Mouse (Mus musculus): ENCODE measurements around the gene Kcnj15. TPM values are rescaled to one million over a fixed set of nuclear protein-coding genes. Genes with fewer than 3 reads are reported as not detected.
A peak's percentile ranks its signal among the peaks of the same experiment; 100 is the strongest.

The Kcnj15 gene
- 6.1 and 7.3 TPM in 2 replicates for polyA plus RNA-seq (2015; fragmentation: Nextera tagmentation; extraction: Ambion mirVana)

GRCm38 (mm10) chr16:95257266-95257894, at the start of gene Kcnj15:
Gene Kcnj15 (plus strand): TSS chr16:95257558.
- peak within 1 kb of the TSS; percentile 78 for H3K27ac ChIP-seq (ENCODE audit: low read length)
- H3K4me3 ChIP-seq (replicated peaks; ENCODE audit: low read length) = peak within 1 kb of the TSS; percentile 29
- peak; percentile 59; the same call in 1 of the 2 replicates for ATAC-seq (ENCODE audit: insufficient read depth, low FRiP score)
- no peaks in the 10 kb centered on the region for H3K36me3 ChIP-seq (ENCODE audit: control insufficient read depth, insufficient read depth, low read length)
- no peaks in the 10 kb centered on the region for H3K4me1 ChIP-seq (ENCODE audit: control insufficient read depth, insufficient read depth, low read length)
- H3K9ac ChIP-seq (ENCODE audit: low read length) = peak within 1 kb of the TSS; percentile 19; the same call in 1 of the 2 replicates
- no peaks in the 10 kb centered on the region for H3K27me3 ChIP-seq (ENCODE audit: control insufficient read depth, insufficient read depth, low read length)
- H3K4me2 ChIP-seq (ENCODE audit: low read depth, low read length) = peak within 1 kb of the TSS; percentile 30; the same call in 1 of the 2 replicates
- WGBS = 11% methylated on average over 6 of the region's 6 CpGs
- H3K9me3 ChIP-seq (replicated peaks; ENCODE audit: control insufficient read depth, low read length) = no peaks in the 10 kb centered on the region

DNA sequence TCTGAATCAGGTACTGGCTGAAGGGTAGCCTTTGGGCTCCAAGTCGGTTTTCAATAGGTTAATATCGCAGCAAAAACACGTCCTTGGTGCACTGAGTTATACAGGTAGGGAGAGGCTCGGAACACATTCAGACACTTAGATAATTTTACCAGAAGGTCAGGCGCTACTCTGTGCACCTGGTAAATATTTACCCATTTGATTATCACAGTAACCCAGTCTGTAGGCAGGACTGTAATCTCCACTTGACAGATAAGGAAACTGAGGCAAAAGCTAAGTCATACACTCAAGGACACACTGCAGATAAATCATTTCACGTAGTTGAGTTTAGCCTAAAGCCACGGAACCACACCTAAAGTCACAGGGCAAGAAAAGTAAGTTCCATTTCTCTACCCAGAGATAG, 49.1 kb upstream of the Kcnj15 start:
- H3K27me3 ChIP-seq (ENCODE audit: control insufficient read depth, insufficient read depth, low read length) = no peaks in the 10 kb centered on the region
- H3K4me3 ChIP-seq (replicated peaks; ENCODE audit: low read length) = no peak overlapping the region
- 60% methylated on average over 7 of the region's 7 CpGs for WGBS
- peak overlapping the region; percentile 77; the same call in 1 of the 2 replicates for H3K27ac ChIP-seq (ENCODE audit: low read length)
- no peak overlapping the region for H3K4me2 ChIP-seq (ENCODE audit: low read depth, low read length)
- H3K9ac ChIP-seq (ENCODE audit: low read length) = no peak overlapping the region
- H3K9me3 ChIP-seq (replicated peaks; ENCODE audit: control insufficient read depth, low read length) = no peaks in the 10 kb centered on the region
- no peaks in the 10 kb centered on the region for H3K36me3 ChIP-seq (ENCODE audit: control insufficient read depth, insufficient read depth, low read length)
- peaks cover 8% of the 10 kb centered on the region; the same call in 1 of the 2 replicates for H3K4me1 ChIP-seq (ENCODE audit: control insufficient read depth, insufficient read depth, low read length)
- peak; percentile 90 for ATAC-seq (ENCODE audit: insufficient read depth, low FRiP score)

- Histone ChIP-seq H3K4me1 (ENCODE audit: control insufficient read depth, insufficient read depth, low read length) (peaks cover 10% of the 10 kb centered on the region; the same call in 1 of the 2 replicates), H3K36me3 (ENCODE audit: control insufficient read depth, insufficient read depth, low read length) (no peaks in the 10 kb centered on the region), H3K4me2 (ENCODE audit: low read depth, low read length) (no peak overlapping the region), H3K9me3 (replicated peaks; ENCODE audit: control insufficient read depth, low read length) (no peaks in the 10 kb centered on the region), H3K9ac (ENCODE audit: low read length) (no peak overlapping the region), H3K27ac (ENCODE audit: low read length) (peak overlapping the region; percentile 87), H3K4me3 (replicated peaks; ENCODE audit: low read length) (no peak overlapping the region), H3K27me3 (ENCODE audit: control insufficient read depth, insufficient read depth, low read length) (no peaks in the 10 kb centered on the region)
- no peak for ATAC-seq (ENCODE audit: insufficient read depth, low FRiP score)
- 30% methylated on average over 1 of the region's 1 CpGs for WGBS
Measured at GRCm38 (mm10) chr16:95209011-95209466, 48.3 kb upstream of the Kcnj15 start.

- H3K36me3 ChIP-seq (ENCODE audit: control insufficient read depth, insufficient read depth, low read length) = no peaks in the 10 kb centered on the region
- 53% methylated on average over 7 of the region's 7 CpGs for WGBS
- H3K9ac ChIP-seq (ENCODE audit: low read length) = no peak overlapping the region
- no peak overlapping the region for H3K4me2 ChIP-seq (ENCODE audit: low read depth, low read length)
- H3K4me1 ChIP-seq (ENCODE audit: control insufficient read depth, insufficient read depth, low read length) = peaks cover 9% of the 10 kb centered on the region; the same call in 1 of the 2 replicates
- peak; percentile 29; the same call in 1 of the 2 replicates for ATAC-seq (ENCODE audit: insufficient read depth, low FRiP score)
- H3K4me3 ChIP-seq (replicated peaks; ENCODE audit: low read length) = no peak overlapping the region
- no peaks in the 10 kb centered on the region for H3K9me3 ChIP-seq (replicated peaks; ENCODE audit: control insufficient read depth, low read length)
- no peaks in the 10 kb centered on the region for H3K27me3 ChIP-seq (ENCODE audit: control insufficient read depth, insufficient read depth, low read length)
- peak overlapping the region; percentile 44 for H3K27ac ChIP-seq (ENCODE audit: low read length)
Measured at GRCm38 (mm10) chr16:95214251-95215197, 42.8 kb upstream of the Kcnj15 start.

DNA sequence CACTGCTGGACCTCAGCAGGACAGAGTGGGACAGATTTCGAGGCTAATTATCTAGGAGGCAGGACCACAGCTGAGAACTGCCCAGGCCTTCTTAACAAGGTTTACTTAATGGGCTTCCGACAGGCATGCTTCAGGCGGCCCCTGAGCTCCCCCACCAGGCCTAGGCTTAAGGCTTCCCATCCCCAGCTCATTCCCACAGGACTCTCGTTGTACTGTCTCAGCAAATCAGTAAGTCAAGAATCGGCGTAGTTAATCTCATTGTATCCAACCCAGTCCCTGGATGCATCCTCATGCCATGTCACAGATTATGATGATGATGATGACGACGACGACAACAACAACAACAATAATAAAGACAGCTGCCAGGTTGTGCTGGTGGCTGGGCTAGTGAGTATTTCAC, 41.6 kb upstream of the Kcnj15 start:
- Histone ChIP-seq H3K4me3 (replicated peaks; ENCODE audit: low read length) (no peak overlapping the region), H3K27ac (ENCODE audit: low read length) (no peak overlapping the region), H3K9ac (ENCODE audit: low read length) (no peak overlapping the region), H3K27me3 (ENCODE audit: control insufficient read depth, insufficient read depth, low read length) (no peaks in the 10 kb centered on the region), H3K4me1 (ENCODE audit: control insufficient read depth, insufficient read depth, low read length) (peaks cover 6% of the 10 kb centered on the region; the same call in 1 of the 2 replicates), H3K36me3 (ENCODE audit: control insufficient read depth, insufficient read depth, low read length) (no peaks in the 10 kb centered on the region), H3K4me2 (ENCODE audit: low read depth, low read length) (no peak overlapping the region), H3K9me3 (replicated peaks; ENCODE audit: control insufficient read depth, low read length) (no peaks in the 10 kb centered on the region)
- 80% methylated on average over 9 of the region's 9 CpGs for WGBS
- ATAC-seq (ENCODE audit: insufficient read depth, low FRiP score) = no peak

DNA sequence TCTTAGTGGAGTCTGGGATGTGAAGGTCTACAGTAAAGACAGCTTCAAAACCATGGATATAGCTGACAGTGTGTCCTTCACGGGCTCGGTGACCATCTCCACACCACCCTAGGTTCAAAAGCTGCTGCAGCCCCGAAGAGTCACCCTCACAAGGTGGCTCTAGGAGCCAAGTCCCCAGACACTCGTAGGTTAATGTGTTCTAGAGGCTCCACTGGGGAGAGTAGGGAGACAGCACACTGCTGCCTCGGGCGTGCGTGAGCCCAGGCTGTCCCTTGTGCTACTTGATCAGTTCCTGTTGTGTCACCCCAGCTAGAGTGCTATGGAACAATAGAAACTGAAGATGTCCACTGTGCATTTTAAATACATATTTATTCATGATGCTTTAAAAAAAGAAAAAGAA, 41.0 kb upstream of the Kcnj15 start:
- H3K9me3 ChIP-seq (replicated peaks; ENCODE audit: control insufficient read depth, low read length) = no peaks in the 10 kb centered on the region
- H3K4me2 ChIP-seq (ENCODE audit: low read depth, low read length) = no peak overlapping the region
- H3K27me3 ChIP-seq (ENCODE audit: control insufficient read depth, insufficient read depth, low read length) = no peaks in the 10 kb centered on the region
- H3K4me1 ChIP-seq (ENCODE audit: control insufficient read depth, insufficient read depth, low read length) = peaks cover 6% of the 10 kb centered on the region; the same call in 1 of the 2 replicates
- no peak overlapping the region for H3K4me3 ChIP-seq (replicated peaks; ENCODE audit: low read length)
- H3K36me3 ChIP-seq (ENCODE audit: control insufficient read depth, insufficient read depth, low read length) = no peaks in the 10 kb centered on the region
- 90% methylated on average over 7 of the region's 7 CpGs for WGBS
- H3K27ac ChIP-seq (ENCODE audit: low read length) = no peak overlapping the region
- ATAC-seq (ENCODE audit: insufficient read depth, low FRiP score) = no peak
- H3K9ac ChIP-seq (ENCODE audit: low read length) = no peak overlapping the region

DNA sequence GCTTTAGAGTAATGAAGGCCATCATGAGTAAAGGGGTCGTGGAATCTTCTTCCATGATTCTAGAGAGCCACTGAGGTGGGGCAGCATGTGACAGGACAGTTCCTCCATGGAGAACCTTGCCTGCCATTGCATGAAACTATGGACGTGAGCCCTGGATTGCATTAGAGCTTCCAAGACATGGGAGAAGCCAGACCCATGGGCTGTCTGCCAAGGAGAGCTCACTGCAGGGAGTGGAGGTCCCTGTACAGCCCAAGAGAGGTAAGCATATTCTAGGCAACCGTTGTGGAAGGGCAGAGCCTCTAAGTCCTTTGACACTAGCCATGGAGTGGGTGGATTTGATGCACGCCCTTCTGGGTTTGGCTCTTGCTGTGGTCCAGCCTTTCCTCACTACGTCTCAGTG, 40.5 kb upstream of the Kcnj15 start:
- no peak for ATAC-seq (ENCODE audit: insufficient read depth, low FRiP score)
- no peak overlapping the region for H3K27ac ChIP-seq (ENCODE audit: low read length)
- H3K9me3 ChIP-seq (replicated peaks; ENCODE audit: control insufficient read depth, low read length) = no peaks in the 10 kb centered on the region
- no peak overlapping the region for H3K4me3 ChIP-seq (replicated peaks; ENCODE audit: low read length)
- H3K9ac ChIP-seq (ENCODE audit: low read length) = no peak overlapping the region
- peaks cover 7% of the 10 kb centered on the region for H3K4me1 ChIP-seq (ENCODE audit: control insufficient read depth, insufficient read depth, low read length)
- H3K4me2 ChIP-seq (ENCODE audit: low read depth, low read length) = no peak overlapping the region
- WGBS = 67% methylated on average over 5 of the region's 5 CpGs
- H3K36me3 ChIP-seq (ENCODE audit: control insufficient read depth, insufficient read depth, low read length) = no peaks in the 10 kb centered on the region
- no peaks in the 10 kb centered on the region for H3K27me3 ChIP-seq (ENCODE audit: control insufficient read depth, insufficient read depth, low read length)

DNA sequence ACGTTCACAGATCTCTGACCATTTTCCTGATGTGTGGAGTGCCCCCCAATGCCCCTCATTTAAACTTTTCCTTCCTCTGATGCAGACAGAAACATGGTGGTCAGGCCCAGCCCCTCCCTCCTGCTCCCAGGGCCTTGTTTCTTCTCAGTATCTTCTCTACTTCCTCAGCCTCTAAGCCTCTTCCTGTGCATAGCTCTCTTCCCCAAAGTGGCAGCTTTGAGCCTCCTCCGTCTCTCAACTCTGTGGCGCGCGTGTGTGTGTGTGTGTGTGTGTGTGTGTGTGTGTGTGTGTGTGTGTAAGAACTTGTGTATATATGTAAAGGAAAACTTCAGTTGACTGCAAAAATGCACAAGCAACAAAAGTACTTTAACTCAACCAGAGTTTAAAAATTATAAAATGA, 38.6 kb upstream of the Kcnj15 start:
- WGBS = 56% methylated on average over 5 of the region's 5 CpGs
- ATAC-seq (ENCODE audit: insufficient read depth, low FRiP score) = no peak
- H3K9ac ChIP-seq (ENCODE audit: low read length) = no peak overlapping the region

DNA sequence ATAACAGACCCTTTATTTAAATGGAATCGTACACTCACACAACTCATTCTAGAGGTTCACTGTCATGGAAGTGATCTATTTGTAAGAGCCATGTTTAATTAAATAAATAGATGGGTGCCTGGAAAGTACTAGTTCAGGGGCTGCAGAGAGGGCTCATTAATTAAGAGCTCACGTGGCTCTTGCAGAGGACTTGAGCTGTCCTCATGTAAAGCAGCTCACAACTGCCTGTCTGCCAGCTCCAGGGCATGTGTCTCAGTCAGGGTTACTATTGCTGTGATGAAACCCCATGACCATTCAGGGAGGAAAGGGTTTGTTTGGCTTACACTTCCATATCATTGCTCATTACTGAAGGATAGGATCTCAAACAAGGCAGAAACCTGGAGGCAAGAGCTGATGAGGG, 37.9 kb upstream of the Kcnj15 start:
- Histone ChIP-seq H3K36me3 (ENCODE audit: control insufficient read depth, insufficient read depth, low read length) (no peaks in the 10 kb centered on the region), H3K4me2 (ENCODE audit: low read depth, low read length) (no peak overlapping the region), H3K9me3 (replicated peaks; ENCODE audit: control insufficient read depth, low read length) (no peaks in the 10 kb centered on the region), H3K4me3 (replicated peaks; ENCODE audit: low read length) (no peak overlapping the region), H3K27ac (ENCODE audit: low read length) (no peak overlapping the region), H3K27me3 (ENCODE audit: control insufficient read depth, insufficient read depth, low read length) (no peaks in the 10 kb centered on the region), H3K4me1 (ENCODE audit: control insufficient read depth, insufficient read depth, low read length) (peaks cover 9% of the 10 kb centered on the region), H3K9ac (ENCODE audit: low read length) (no peak overlapping the region)
- peak; percentile 51; the same call in 1 of the 2 replicates for ATAC-seq (ENCODE audit: insufficient read depth, low FRiP score)
- WGBS = 41% methylated on average over 2 of the region's 2 CpGs

More for the DNA sequence above, 38.6 kb upstream of the Kcnj15 start:
- Histone ChIP-seq H3K27ac (ENCODE audit: low read length) (no peak overlapping the region), H3K4me1 (ENCODE audit: control insufficient read depth, insufficient read depth, low read length) (peaks cover 14% of the 10 kb centered on the region), H3K4me2 (ENCODE audit: low read depth, low read length) (no peak overlapping the region), H3K36me3 (ENCODE audit: control insufficient read depth, insufficient read depth, low read length) (no peaks in the 10 kb centered on the region), H3K27me3 (ENCODE audit: control insufficient read depth, insufficient read depth, low read length) (no peaks in the 10 kb centered on the region), H3K9me3 (replicated peaks; ENCODE audit: control insufficient read depth, low read length) (no peaks in the 10 kb centered on the region), H3K4me3 (replicated peaks; ENCODE audit: low read length) (no peak overlapping the region)
